Mouse (Mus musculus) induced T-regulatory cell, adult 2 months (primary cell): ENCODE measurements around the gene Mcm3.

Experiments
- DNase-seq: peaks from one replicate; pipeline ENCODE4 v3.0.0-alpha.2; 2012; ENCODE audit warnings: low read depth

The Mcm3 gene

GRCm38 (mm10) chr1:20819771-20820605 is at the start of gene Mcm3:
TSS of gene Mcm3 (minus strand) at chr1:20820312.
- peak; percentile 97 for DNase-seq

- no peak for DNase-seq
Observed at GRCm38 (mm10) chr1:20868036-20868435, 47.9 kb upstream of the Mcm3 start.

- DNase-seq = no peak
Observed at GRCm38 (mm10) chr1:20867241-20867902, 47.3 kb upstream of the Mcm3 start.

GRCm38 (mm10) chr1:20863452-20864172 is 43.5 kb upstream of the Mcm3 start:
- DNase-seq = no peak

GRCm38 (mm10) chr1:20861865-20862264 is 41.8 kb upstream of the Mcm3 start:
- DNase-seq = no peak

GRCm38 (mm10) chr1:20860775-20861174 is 40.7 kb upstream of the Mcm3 start:
- DNase-seq = no peak

- no peak for DNase-seq
Observed at GRCm38 (mm10) chr1:20856924-20857902, 37.1 kb upstream of the Mcm3 start.

GRCm38 (mm10) chr1:20839911-20840310 is 19.8 kb upstream of the Mcm3 start:
- DNase-seq = no peak

- no peak for DNase-seq
Observed at GRCm38 (mm10) chr1:20836551-20837125, 16.5 kb upstream of the Mcm3 start.

- DNase-seq = no peak
Observed at GRCm38 (mm10) chr1:20833141-20833511, 13.0 kb upstream of the Mcm3 start.

DNA sequence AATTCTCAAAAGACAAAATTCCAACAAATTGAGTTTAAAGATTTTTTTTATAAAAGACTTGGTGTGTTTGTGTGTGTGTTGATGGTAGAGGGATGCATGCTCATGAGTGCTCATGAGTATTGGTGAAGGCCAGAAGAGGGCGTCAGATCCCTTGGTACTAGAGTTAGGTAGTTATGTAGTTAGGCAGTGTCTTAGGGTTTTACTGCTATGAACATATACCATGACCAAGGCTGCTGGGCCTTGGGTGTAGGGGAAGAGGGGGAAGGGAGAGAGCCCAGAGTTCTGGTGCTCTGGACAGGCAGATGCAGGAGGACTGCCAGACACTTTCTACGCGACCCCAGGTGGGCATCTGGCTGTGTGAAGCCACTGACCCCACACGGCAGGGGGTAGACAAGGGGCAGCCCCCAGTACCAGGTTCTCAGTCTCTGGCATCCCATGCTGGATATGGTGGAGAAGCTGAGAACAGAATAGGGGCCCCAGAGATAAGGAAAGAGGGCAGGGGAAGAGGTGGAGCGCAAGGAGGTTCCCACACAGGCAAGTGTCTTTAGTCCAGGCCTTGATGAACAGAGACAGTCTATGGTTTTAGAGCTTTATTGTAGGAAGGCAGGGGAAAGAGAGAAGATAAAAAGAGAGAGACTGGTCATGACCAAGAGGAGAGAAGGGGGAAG is 12.5 kb upstream of the Mcm3 start:
- DNase-seq = no peak

DNA sequence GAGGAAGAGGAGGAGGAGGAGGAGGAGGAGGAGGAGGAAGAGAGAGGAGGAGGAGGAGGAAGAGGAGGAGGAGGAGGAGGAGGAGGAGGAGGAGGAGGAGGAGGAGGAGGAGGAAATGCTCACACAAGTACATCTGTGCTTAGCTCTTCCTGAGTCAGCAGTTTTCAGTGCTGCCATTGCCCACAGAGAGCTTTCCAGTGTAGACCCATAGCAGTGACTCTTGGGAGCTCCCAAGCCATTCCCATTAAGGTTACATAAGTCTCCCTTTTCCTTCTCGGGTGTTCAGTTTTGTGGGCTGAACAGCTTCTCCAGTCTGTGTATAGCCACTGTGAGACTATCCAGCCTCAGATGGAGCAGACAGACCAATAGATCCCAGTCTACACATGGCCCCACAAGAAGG is 10.4 kb upstream of the Mcm3 start:
- DNase-seq = no peak

DNA sequence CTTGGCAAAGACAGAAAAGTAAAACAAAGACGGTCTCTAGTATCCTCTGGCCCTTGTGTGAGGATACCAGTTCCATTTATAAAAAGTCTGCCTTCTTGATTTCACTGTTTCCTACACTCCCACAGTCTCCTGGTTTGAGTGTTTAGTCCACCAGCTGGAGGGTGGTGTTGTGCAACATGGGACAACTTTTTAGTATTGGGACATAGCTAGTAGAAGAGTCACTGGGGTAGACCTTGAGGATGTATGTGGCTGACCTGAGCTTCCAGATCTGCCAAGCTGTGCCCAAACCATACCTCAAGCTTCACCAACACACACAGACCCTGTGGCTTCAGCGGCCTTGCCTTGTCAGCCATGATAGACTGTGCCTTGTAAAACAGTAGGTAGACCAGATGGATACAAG is 7.9 kb upstream of the Mcm3 start:
- no peak for DNase-seq

GRCm38 (mm10) chr1:20825036-20825435 is 4.9 kb upstream of the Mcm3 start:
- peak; percentile 41 for DNase-seq

GRCm38 (mm10) chr1:20823906-20824305 is 3.8 kb upstream of the Mcm3 start:
- no peak for DNase-seq

GRCm38 (mm10) chr1:20823471-20823870 is 3.4 kb upstream of the Mcm3 start:
- no peak for DNase-seq

DNA sequence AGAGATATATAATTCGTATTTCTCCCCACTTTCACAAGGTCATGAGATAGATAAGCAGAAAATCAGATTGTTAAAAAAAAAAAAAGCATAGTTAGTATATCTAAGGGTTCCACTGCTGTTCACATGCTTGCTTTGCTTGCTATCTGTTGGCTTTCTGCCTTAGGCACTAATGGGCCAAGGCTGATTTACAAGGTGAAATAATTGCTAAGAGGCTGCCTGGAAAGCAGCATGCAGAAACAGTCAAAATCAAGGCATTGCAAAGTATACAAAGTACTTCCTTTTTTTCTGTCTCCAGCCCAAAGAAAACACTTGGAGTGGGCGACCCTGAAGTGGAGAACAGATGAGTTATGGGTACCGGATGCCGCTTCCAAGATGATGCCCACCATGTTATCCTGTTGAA is 847 bp upstream of the Mcm3 start:
- no peak for DNase-seq

- no peak for DNase-seq
Observed at GRCm38 (mm10) chr1:20817596-20817995, 2.5 kb downstream of the Mcm3 start.

DNA sequence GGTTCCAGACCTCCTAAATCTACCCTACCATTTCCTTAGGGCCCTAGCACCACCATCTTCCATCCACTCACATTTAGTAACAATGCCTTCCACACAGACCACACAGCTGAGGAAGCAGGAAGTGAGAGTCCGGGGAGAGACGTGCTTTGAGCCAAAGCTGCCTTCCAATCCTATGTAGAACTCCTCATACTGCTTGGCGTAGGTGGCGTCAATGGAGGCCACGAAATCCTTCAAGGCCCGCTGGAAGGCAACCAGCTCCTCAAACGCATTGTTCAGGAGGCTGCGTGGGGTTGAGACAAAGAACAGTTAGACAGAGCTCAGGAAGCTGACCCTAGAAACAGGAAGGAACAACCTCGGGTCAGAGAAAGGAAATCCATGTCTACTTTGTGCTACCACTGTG is 2.9 kb downstream of the Mcm3 start:
- no peak for DNase-seq

GRCm38 (mm10) chr1:20814521-20814920 is 5.6 kb downstream of the Mcm3 start:
- DNase-seq = no peak

DNA sequence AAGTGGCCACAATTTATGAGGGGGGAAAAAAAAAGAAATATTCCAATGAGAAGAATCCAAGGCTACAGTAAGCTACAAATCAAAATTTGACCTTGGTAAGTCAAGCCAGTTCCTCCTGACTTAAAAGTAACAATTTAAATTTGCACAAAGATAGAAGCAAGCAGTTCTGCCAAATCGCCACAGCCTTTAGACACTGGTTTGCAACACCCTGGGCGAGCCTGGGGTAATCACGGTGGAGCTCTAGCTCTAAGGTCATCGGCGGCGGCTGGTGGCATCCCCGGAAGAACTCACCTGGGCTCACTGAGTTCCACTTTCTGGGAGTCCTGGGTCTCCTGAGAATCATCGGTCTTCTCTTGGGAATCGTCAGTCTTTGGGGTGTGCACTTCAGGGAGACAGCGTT is 15.6 kb downstream of the Mcm3 start:
- DNase-seq = no peak
